Mouse (Mus musculus): ENCODE data around the gene Nkain2. TPM values are rescaled to one million over a fixed set of nuclear protein-coding genes. Genes with fewer than 3 reads are reported as not detected.

Gene Nkain2
- total and polyA plus RNA-seq, 3 experiments, result not detected

GRCm38 (mm10) chr10:32631043-32631442, 259.2 kb downstream of the Nkain2 start:
- no peak for TF ChIP-seq SIN3A (IDR thresholded peaks at IDR 0.05; ENCODE audit: low read length)
- no peak for TF ChIP-seq USF2 (conservative IDR thresholded peaks at IDR 0.05; ENCODE audit: low read depth, low read length)
- TF ChIP-seq ETS1 (conservative IDR thresholded peaks at IDR 0.05; ENCODE audit: low read depth, low read length), result no peak
- TF ChIP-seq POLR2A (IDR thresholded peaks at IDR 0.05; ENCODE audit: low read depth, low read length), result no peak
- no peak for TF ChIP-seq MAFK (IDR thresholded peaks at IDR 0.05; ENCODE audit: insufficient replicate concordance, low read length)
- TF ChIP-seq RAD21 (IDR thresholded peaks at IDR 0.05; ENCODE audit: low read depth, low read length), result no peak
- no peak for DNase-seq (ENCODE audit: extremely low read depth)
- no peaks in the 10 kb centered on the region for H3K4me1 ChIP-seq (ENCODE audit: control insufficient read depth in 1 of 2, insufficient read depth in 2 of 2)
- no peak overlapping the region for H3K4me3 ChIP-seq (replicated peaks in 1 of 3; ENCODE audit: low read depth in 2 of 3, low read length in 2 of 3, poor library complexity in 1 of 3)
- H3K4me2 ChIP-seq (ENCODE audit: insufficient read depth, low read depth, poor library complexity, severe bottlenecking), result no peak overlapping the region
- dilution Hi-C loops (cut with MboI; ENCODE audit: extremely low pct_ligation_motif_present, extremely low pct_unique_long_range_greater_than_20kb, low sequenced_read_pairs) (no loop called here), in situ Hi-C loops (cut with MboI; ENCODE audit: low pct_ligation_motif_present, low pct_unique_long_range_greater_than_20kb, low sequenced_read_pairs) (no loop called here)
- peaks cover 18% of the 10 kb centered on the region for H3K9me3 ChIP-seq (replicated peaks; ENCODE audit: low read length)
- H3K79me2 ChIP-seq (replicated peaks; ENCODE audit: control insufficient read depth, extremely low read depth, insufficient read depth, poor library complexity, severe bottlenecking), result no peaks in the 10 kb centered on the region
- H3K36me3 ChIP-seq (replicated peaks in 1 of 2; ENCODE audit: control insufficient read depth in 1 of 2, insufficient read depth in 1 of 2, low read length in 1 of 2), result no peaks in the 10 kb centered on the region
- no peaks in the 10 kb centered on the region for H3K27me3 ChIP-seq (replicated peaks)
- H3K9ac ChIP-seq (ENCODE audit: insufficient read depth, low read depth), result no peak overlapping the region
- no peak overlapping the region for H3K27ac ChIP-seq (ENCODE audit: insufficient read depth, low read depth)

- no peak overlapping the region for H3K9ac ChIP-seq (ENCODE audit: insufficient read depth, low read depth)
- TF ChIP-seq POLR2A (IDR thresholded peaks at IDR 0.05; ENCODE audit: low read depth, low read length), result no peak
- TF ChIP-seq RCOR1 (conservative IDR thresholded peaks at IDR 0.05; ENCODE audit: low read depth, low read length), result no peak
- no peaks in the 10 kb centered on the region for H3K27me3 ChIP-seq (replicated peaks)
- in situ Hi-C loops (cut with MboI; ENCODE audit: low pct_ligation_motif_present, low pct_unique_long_range_greater_than_20kb, low sequenced_read_pairs), result no loop called here
- dilution Hi-C loops (cut with MboI; ENCODE audit: extremely low pct_ligation_motif_present, extremely low pct_unique_long_range_greater_than_20kb, low sequenced_read_pairs), result no loop called here
- H3K27ac ChIP-seq (ENCODE audit: insufficient read depth, low read depth), result no peak overlapping the region
- no peak for DNase-seq (ENCODE audit: extremely low read depth)
- H3K4me3 ChIP-seq (replicated peaks in 1 of 3; ENCODE audit: low read depth in 2 of 3, low read length in 2 of 3, poor library complexity in 1 of 3), result no peak overlapping the region
- H3K4me1 ChIP-seq (ENCODE audit: control insufficient read depth in 1 of 2, insufficient read depth in 2 of 2), result no peaks in the 10 kb centered on the region
- no peaks in the 10 kb centered on the region for H3K36me3 ChIP-seq (replicated peaks in 1 of 2; ENCODE audit: control insufficient read depth in 1 of 2, insufficient read depth in 1 of 2, low read length in 1 of 2)
- no peak overlapping the region for H3K4me2 ChIP-seq (ENCODE audit: insufficient read depth, low read depth, poor library complexity, severe bottlenecking)
- H3K9me3 ChIP-seq (replicated peaks; ENCODE audit: low read length), result peaks cover 8% of the 10 kb centered on the region
- no peaks in the 10 kb centered on the region for H3K79me2 ChIP-seq (replicated peaks; ENCODE audit: control insufficient read depth, extremely low read depth, insufficient read depth, poor library complexity, severe bottlenecking)
These were observed 285.8 kb downstream of the Nkain2 start for GRCm38 (mm10) chr10:32604448-32604847.

GRCm38 (mm10) chr10:32602798-32603197, 287.5 kb downstream of the Nkain2 start:
- peaks cover 14% of the 10 kb centered on the region for H3K9me3 ChIP-seq (replicated peaks; ENCODE audit: low read length)
- no peaks in the 10 kb centered on the region for H3K79me2 ChIP-seq (replicated peaks; ENCODE audit: control insufficient read depth, extremely low read depth, insufficient read depth, poor library complexity, severe bottlenecking)
- no peak for DNase-seq (ENCODE audit: extremely low read depth)
- no peak for TF ChIP-seq CHD1 (IDR thresholded peaks at IDR 0.05; ENCODE audit: low read depth, low read length)
- no peak for TF ChIP-seq JUN (IDR thresholded peaks at IDR 0.05; ENCODE audit: insufficient read depth, low read depth, low read length)
- no peak for TF ChIP-seq GABPA (IDR thresholded peaks at IDR 0.05; ENCODE audit: insufficient replicate concordance, low read depth, low read length)
- TF ChIP-seq ZC3H11A (IDR thresholded peaks at IDR 0.05; ENCODE audit: low read depth, low read length), result no peak
- no peak for TF ChIP-seq PAX5 (IDR thresholded peaks at IDR 0.05; ENCODE audit: low read length)
- TF ChIP-seq TCF12 (IDR thresholded peaks at IDR 0.05; ENCODE audit: low read depth, low read length), result no peak
- no peak for TF ChIP-seq KAT2A (IDR thresholded peaks at IDR 0.05; ENCODE audit: insufficient replicate concordance, low read length)
- TF ChIP-seq IRF4 (IDR thresholded peaks at IDR 0.05; ENCODE audit: low read depth, low read length), result no peak
- TF ChIP-seq MYC (IDR thresholded peaks at IDR 0.05; ENCODE audit: low read depth, low read length), result no peak
- TF ChIP-seq SMC3 (IDR thresholded peaks at IDR 0.05; ENCODE audit: low read depth, low read length), result no peak
- no peak for TF ChIP-seq MXI1 (IDR thresholded peaks at IDR 0.05; ENCODE audit: low read depth, low read length)
- no peak for TF ChIP-seq JUND (conservative IDR thresholded peaks at IDR 0.05; ENCODE audit: low read depth, low read length)
- TF ChIP-seq USF2 (conservative IDR thresholded peaks at IDR 0.05; ENCODE audit: low read depth, low read length), result no peak
- no peaks in the 10 kb centered on the region for H3K27me3 ChIP-seq (replicated peaks)
- H3K27ac ChIP-seq (ENCODE audit: insufficient read depth, low read depth), result no peak overlapping the region
- H3K4me3 ChIP-seq (replicated peaks in 1 of 3; ENCODE audit: low read depth in 2 of 3, low read length in 2 of 3, poor library complexity in 1 of 3), result no peak overlapping the region
- H3K9ac ChIP-seq (ENCODE audit: insufficient read depth, low read depth), result no peak overlapping the region
- dilution Hi-C loops (cut with MboI; ENCODE audit: extremely low pct_ligation_motif_present, extremely low pct_unique_long_range_greater_than_20kb, low sequenced_read_pairs), result no loop called here
- no peak overlapping the region for H3K4me2 ChIP-seq (ENCODE audit: insufficient read depth, low read depth, poor library complexity, severe bottlenecking)
- H3K4me1 ChIP-seq (ENCODE audit: control insufficient read depth in 1 of 2, insufficient read depth in 2 of 2), result no peaks in the 10 kb centered on the region
- H3K36me3 ChIP-seq (replicated peaks in 1 of 2; ENCODE audit: control insufficient read depth in 1 of 2, insufficient read depth in 1 of 2, low read length in 1 of 2), result no peaks in the 10 kb centered on the region
- in situ Hi-C loops (cut with MboI; ENCODE audit: low pct_ligation_motif_present, low pct_unique_long_range_greater_than_20kb, low sequenced_read_pairs), result no loop called here

All from CH12.LX (cell line).